29 mouse cellular contexts compared by ENCODE assay signal in the genomic region with DNA sequence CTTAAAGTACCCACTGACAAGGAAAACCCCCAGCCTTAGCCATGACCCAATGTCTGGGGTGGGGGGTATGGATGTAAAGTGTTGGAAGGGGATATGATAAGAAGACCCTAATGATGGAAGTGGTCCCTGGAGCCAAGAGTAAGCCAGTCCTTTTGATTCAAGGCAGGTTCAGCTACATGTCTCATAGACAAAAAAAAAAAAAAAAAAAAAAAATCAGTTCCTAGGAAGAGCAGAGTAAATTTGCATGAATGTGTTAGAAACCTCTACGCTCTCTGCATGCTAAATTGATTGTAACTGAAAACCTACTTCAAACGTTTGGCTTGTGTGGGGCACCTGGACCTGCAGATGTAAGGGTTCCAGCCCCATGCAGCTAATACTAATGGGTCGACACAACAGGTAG. TPM values are rescaled to one million over a fixed set of nuclear protein-coding genes. Genes with fewer than 3 reads are reported as not detected.
A peak's percentile ranks its signal among the peaks of the same experiment; 100 is the strongest.
DNase-seq lines count a peak whose midpoint lies in the region; ATAC-seq and TF ChIP-seq lines count a peak whose summit lies in the region.
"Had no signal": no experiment of that assay in that cellular context is flagged by ENCODE, and none has a peak within 500 bp of the region (broad histone marks: within the 10 kb centered on the region; RNA-seq: fewer than 3 reads in every experiment).

No protein-coding gene starts in this region.

- DNase-seq in liver, adult 2 months (ENCODE audit: extremely low read depth, low read depth, low spot score), result no peak
- DNase-seq in CH12.LX (ENCODE audit: extremely low read depth) (no peak), MEL (ENCODE audit: low read depth, low spot score) (no peak)
- DNase-seq in adrenal gland, postnatal 10 days, result no peak
- DNase-seq: adrenal gland, postnatal 14 days; cerebellum, adult 11-12 months; cerebellum, adult 8-10 months; cerebellum, postnatal 10 days; cerebellum, postnatal 36 days; embryo, embryonic 11 days; gastrocnemius, postnatal 25 days; heart, adult 18-20 months; heart, postnatal 14 days; heart, postnatal 4 days had no signal

- peak overlapping the region; percentile 22; the same call in 1 of the 2 replicates for H3K9ac ChIP-seq in liver, adult 2 months (ENCODE audit: low read depth, low read length)
- no peak overlapping the region for H3K9ac ChIP-seq in liver, embryonic 12.5 days
- H3K9ac ChIP-seq in CH12.LX (ENCODE audit: insufficient read depth, low read depth), result no peak overlapping the region
- no peak overlapping the region for H3K9ac ChIP-seq in MEL (ENCODE audit: control insufficient read depth, low read depth, low read length, poor library complexity, severe bottlenecking)
- no peak overlapping the region for H3K9ac ChIP-seq in heart, embryonic 12.5 days
- H3K9ac ChIP-seq: embryonic facial prominence, embryonic 13.5 days; forebrain, embryonic 12.5 days; forebrain, embryonic 15.5 days; heart, embryonic 13.5 days; hindbrain, embryonic 14.5 days had no signal

- in situ Hi-C loops in CH12.LX (cut with MboI; ENCODE audit: low pct_ligation_motif_present, low pct_unique_long_range_greater_than_20kb, low sequenced_read_pairs), result no loop called here

- TF ChIP-seq RAD21 in CH12.LX (IDR thresholded peaks at IDR 0.05; ENCODE audit: low read depth, low read length), result no peak
- no peak for TF ChIP-seq RAD21 in MEL (IDR thresholded peaks at IDR 0.05; ENCODE audit: low read depth, low read length)

- TF ChIP-seq EP300 in CH12.LX (IDR thresholded peaks at IDR 0.05; ENCODE audit: low read length), result peak; percentile 47; the same call in 1 of the 2 replicates
- TF ChIP-seq EP300 in MEL (IDR thresholded peaks at IDR 0.05; ENCODE audit: low read depth in 1 of 2, low read length in 2 of 2), result no peak

- peaks cover 9% of the 10 kb centered on the region; the same call in 1 of the 2 replicates for H3K36me3 ChIP-seq in liver, adult 2 months (ENCODE audit: control insufficient read depth, insufficient read depth, low read length)
- no peaks in the 10 kb centered on the region for H3K36me3 ChIP-seq in liver, embryonic 12.5 days
- no peaks in the 10 kb centered on the region for H3K36me3 ChIP-seq in CH12.LX (replicated peaks in 1 of 2; ENCODE audit: control insufficient read depth in 1 of 2, insufficient read depth in 1 of 2, low read length in 1 of 2)
- no peaks in the 10 kb centered on the region for H3K36me3 ChIP-seq in MEL (ENCODE audit: control insufficient read depth in 1 of 2, insufficient read depth in 2 of 2, low read length in 2 of 2)
- H3K36me3 ChIP-seq in heart, embryonic 12.5 days, result no peaks in the 10 kb centered on the region
- H3K36me3 ChIP-seq: embryonic facial prominence, embryonic 10.5 days; embryonic facial prominence, embryonic 13.5 days; forebrain, embryonic 12.5 days; forebrain, embryonic 15.5 days; heart, embryonic 13.5 days had no signal

- no peak for TF ChIP-seq CTCF in liver, adult 2 months (IDR thresholded peaks at IDR 0.05; ENCODE audit: low read depth, low read length)
- TF ChIP-seq CTCF in CH12.LX (conservative IDR thresholded peaks at IDR 0.05 in 1 of 2, IDR thresholded peaks at IDR 0.05 in 1 of 2; ENCODE audit: low read depth in 2 of 2, low read length in 2 of 2) (no peak), MEL (IDR thresholded peaks at IDR 0.05 in 2 of 3, conservative IDR thresholded peaks at IDR 0.05 in 1 of 3; ENCODE audit: control insufficient read depth in 1 of 3, insufficient read depth in 1 of 3, low read depth in 2 of 3, low read length in 3 of 3, poor library complexity in 1 of 3, severe bottlenecking in 1 of 3) (no peak)

- H3K9me3 ChIP-seq in liver, embryonic 12.5 days (replicated peaks), result 0 out of 2 replicates have a peak, but pooled peaks cover 5% of the 10 kb centered on the region
- peaks cover 5% of the 10 kb centered on the region for H3K9me3 ChIP-seq in CH12.LX (replicated peaks; ENCODE audit: low read length)
- no peaks in the 10 kb centered on the region for H3K9me3 ChIP-seq in MEL (replicated peaks; ENCODE audit: insufficient read depth, low read length)
- no peaks in the 10 kb centered on the region for H3K9me3 ChIP-seq in heart, embryonic 12.5 days (replicated peaks)
- H3K9me3 ChIP-seq: embryonic facial prominence, embryonic 10.5 days; embryonic facial prominence, embryonic 13.5 days; forebrain, embryonic 15.5 days had no signal

- dilution Hi-C loops in CH12.LX (cut with MboI; ENCODE audit: extremely low pct_ligation_motif_present, extremely low pct_unique_long_range_greater_than_20kb, low sequenced_read_pairs), result no loop called here

- H3K4me2 ChIP-seq in liver, embryonic 12.5 days, result no peak overlapping the region
- peak overlapping the region; percentile 40; the same call in 1 of the 2 replicates for H3K4me2 ChIP-seq in CH12.LX (ENCODE audit: insufficient read depth, low read depth, poor library complexity, severe bottlenecking)
- H3K4me2 ChIP-seq in heart, embryonic 12.5 days, result no peak overlapping the region
- H3K4me2 ChIP-seq: embryonic facial prominence, embryonic 13.5 days; forebrain, embryonic 12.5 days; forebrain, embryonic 15.5 days; heart, embryonic 13.5 days; hindbrain, embryonic 14.5 days had no signal

- H3K79me2 ChIP-seq in liver, adult 2 months (ENCODE audit: control insufficient read depth, insufficient read depth, low read length), result peaks cover 35% of the 10 kb centered on the region; the same call in 1 of the 2 replicates
- H3K79me2 ChIP-seq in CH12.LX (replicated peaks; ENCODE audit: control insufficient read depth, extremely low read depth, insufficient read depth, poor library complexity, severe bottlenecking) (no peaks in the 10 kb centered on the region), MEL (ENCODE audit: control insufficient read depth, insufficient read depth, low read length, poor library complexity) (no peaks in the 10 kb centered on the region)

- WGBS in liver, adult 2 months, result 31% methylated on average over 3 of the region's 3 CpGs
- WGBS in liver, embryonic 12.5 days (ENCODE audit: insufficient replicate concordance), result 44% methylated on average over 3 of the region's 3 CpGs
- 52% methylated on average over 3 of the region's 3 CpGs for WGBS in heart, embryonic 12.5 days

- H3K4me1 ChIP-seq in liver, adult 2 months (ENCODE audit: control insufficient read depth, insufficient read depth, low read length), result peaks cover 35% of the 10 kb centered on the region
- H3K4me1 ChIP-seq in liver, embryonic 12.5 days, result no peaks in the 10 kb centered on the region
- H3K4me1 ChIP-seq in CH12.LX (ENCODE audit: control insufficient read depth in 1 of 2, insufficient read depth in 2 of 2), result peaks cover 23 to 48% of the 10 kb centered on the region in 2 experiments
- peaks cover 0 to 3% of the 10 kb centered on the region in 2 experiments; a peak in 1 of 4 replicates for H3K4me1 ChIP-seq in MEL (ENCODE audit: control insufficient read depth in 1 of 2, insufficient read depth in 2 of 2, low read length in 2 of 2)
- no peaks in the 10 kb centered on the region for H3K4me1 ChIP-seq in heart, embryonic 12.5 days (replicated peaks)
- H3K4me1 ChIP-seq: embryonic facial prominence, embryonic 13.5 days; forebrain, embryonic 12.5 days; forebrain, embryonic 15.5 days had no signal

- H3K27ac ChIP-seq in liver, adult 2 months (replicated peaks; ENCODE audit: insufficient read depth, low read depth, low read length), result peak overlapping the region; percentile 78; the same call in 1 of the 2 replicates
- no peak overlapping the region for H3K27ac ChIP-seq in liver, embryonic 12.5 days
- H3K27ac ChIP-seq in CH12.LX (ENCODE audit: insufficient read depth, low read depth) (no peak overlapping the region), MEL (ENCODE audit: control insufficient read depth, low read depth, low read length) (no peak overlapping the region)
- no peak overlapping the region for H3K27ac ChIP-seq in heart, embryonic 12.5 days (ENCODE audit: poor library complexity, severe bottlenecking)
- H3K27ac ChIP-seq: embryonic facial prominence, embryonic 10.5 days; embryonic facial prominence, embryonic 13.5 days; forebrain, embryonic 12.5 days; forebrain, embryonic 15.5 days; heart, embryonic 13.5 days; hindbrain, embryonic 14.5 days; hindbrain, postnatal 0 days had no signal

- ATAC-seq in liver, embryonic 12.5 days, result no peak
- no peak for ATAC-seq in heart, embryonic 12.5 days (ENCODE audit: insufficient number of reproducible peaks, low FRiP score)
- ATAC-seq: CD4-positive, CD25-positive, alpha-beta regulatory T cell, adult 4 months; forebrain, embryonic 15.5 days; hindbrain, postnatal 0 days; Patski had no signal

- H3K27me3 ChIP-seq in liver, adult 2 months (ENCODE audit: control insufficient read depth, insufficient read depth, low read length), result no peaks in the 10 kb centered on the region
- peaks cover 5% of the 10 kb centered on the region; the same call in 1 of the 2 replicates for H3K27me3 ChIP-seq in liver, embryonic 12.5 days (replicated peaks)
- H3K27me3 ChIP-seq in CH12.LX (replicated peaks) (no peaks in the 10 kb centered on the region), MEL (ENCODE audit: control insufficient read depth in 1 of 2, insufficient read depth in 2 of 2, low read length in 2 of 2) (no peaks in the 10 kb centered on the region; a peak in 1 of 4 replicates)
- H3K27me3 ChIP-seq in heart, embryonic 12.5 days (replicated peaks), result no peaks in the 10 kb centered on the region
- H3K27me3 ChIP-seq: embryonic facial prominence, embryonic 13.5 days; forebrain, embryonic 12.5 days; forebrain, embryonic 15.5 days; Patski had no signal

- no peak for TF ChIP-seq POLR2A in liver, adult 2 months (IDR thresholded peaks at IDR 0.05; ENCODE audit: extremely low read depth, insufficient read depth, low read length)
- no peak for TF ChIP-seq POLR2A in CH12.LX (IDR thresholded peaks at IDR 0.05; ENCODE audit: low read depth, low read length)
- TF ChIP-seq POLR2A in MEL (IDR thresholded peaks at IDR 0.05; ENCODE audit: control insufficient read depth in 1 of 2, insufficient read depth in 1 of 2, low read depth in 1 of 2, low read length in 2 of 2, poor library complexity in 1 of 2), result no peak

- no peak overlapping the region for H3K4me3 ChIP-seq in liver, adult 2 months (ENCODE audit: insufficient read depth, low read depth, low read length)
- no peak overlapping the region for H3K4me3 ChIP-seq in liver, embryonic 12.5 days
- H3K4me3 ChIP-seq in CH12.LX (replicated peaks in 1 of 3; ENCODE audit: low read depth in 2 of 3, low read length in 2 of 3, poor library complexity in 1 of 3) (no peak overlapping the region), MEL (ENCODE audit: control insufficient read depth in 1 of 2, insufficient read depth in 1 of 2, low read depth in 2 of 2, low read length in 2 of 2) (no peak overlapping the region)
- no peak overlapping the region for H3K4me3 ChIP-seq in heart, embryonic 12.5 days
- H3K4me3 ChIP-seq: embryonic facial prominence, embryonic 10.5 days; embryonic facial prominence, embryonic 13.5 days; erythroblast, embryonic 14.5 days; forebrain, embryonic 12.5 days; forebrain, embryonic 15.5 days; heart, embryonic 13.5 days had no signal

RNA-seq across cellular contexts. Expression of gene Cidec, which starts 3.8 kb away (rescaled TPM):
- total RNA-seq in liver, adult 2 months (2014; rRNA removed), result 0.92 and 1.5 TPM in 2 replicates
- 1.1 and 1.5 TPM in 2 replicates for polyA plus RNA-seq in liver, adult 2 months (2012; rRNA removed)
- not detected in 2 replicates for polyA plus RNA-seq in liver, embryonic 12.5 days (2016; fragmentation: Nextera tagmentation; extraction: Ambion mirVana)
- 0.17 TPM in 1 of 2 replicates, not detected in the other for total RNA-seq in CH12.LX (2012; rRNA removed)
- not detected in 2 replicates for total RNA-seq in CH12.LX (2014; rRNA removed)
- polyA plus RNA-seq in CH12.LX (2012; ENCODE audit: insufficient read length, low read depth), result 0.14 TPM in 1 of 2 replicates, not detected in the other
- total RNA-seq in MEL (2012; rRNA removed), result not detected in 2 replicates
- not detected for polyA plus RNA-seq in MEL (2012; ENCODE audit: insufficient read depth in 1 of 2, insufficient read length in 2 of 2, low read depth in 1 of 2, low replicate concordance in 2 of 2, missing spikeins in 1 of 2)
- not detected in 2 replicates for polyA plus RNA-seq in heart, embryonic 12.5 days (2016; fragmentation: Nextera tagmentation; extraction: Ambion mirVana)
- total RNA-seq in adrenal gland, postnatal 10 days (2021), result 100 to 1,000 TPM; 397 to 418 TPM
- total RNA-seq: hindbrain, postnatal 0 days had no signal
- polyA plus RNA-seq: C2C12; CD4-positive, CD25-positive, alpha-beta regulatory T cell, adult 4 months; cortical plate, adult 2 months; embryonic facial prominence, embryonic 10.5 days; embryonic facial prominence, embryonic 13.5 days; erythroblast, embryonic 14.5 days; forebrain, embryonic 12.5 days; forebrain, embryonic 15.5 days; heart, embryonic 13.5 days; hindbrain, embryonic 11.5 days; hindbrain, embryonic 14.5 days; hindbrain, postnatal 0 days; Patski had no signal

RNA-seq across cellular contexts. Expression of gene Jagn1, which starts 10.6 kb away (rescaled TPM):
- total RNA-seq in liver, adult 2 months (2014; rRNA removed), result 20.2 and 26.6 TPM in 2 replicates
- 59.1 and 61.5 TPM in 2 replicates for polyA plus RNA-seq in liver, adult 2 months (2012; rRNA removed)
- polyA plus RNA-seq in liver, embryonic 12.5 days (2016; fragmentation: Nextera tagmentation; extraction: Ambion mirVana), result 56.0 and 57.1 TPM in 2 replicates
- total RNA-seq in CH12.LX (2012; rRNA removed) (69.2 and 83.9 TPM in 2 replicates), CH12.LX (2014; rRNA removed) (90.4 and 106 TPM in 2 replicates), MEL (2012; rRNA removed) (82.8 and 95.6 TPM in 2 replicates)
- polyA plus RNA-seq in CH12.LX (2012; ENCODE audit: insufficient read length, low read depth) (88.3 and 103 TPM in 2 replicates), MEL (2012; ENCODE audit: insufficient read depth in 1 of 2, insufficient read length in 2 of 2, low read depth in 1 of 2, low replicate concordance in 2 of 2, missing spikeins in 1 of 2) (10 to 100 TPM in 1 of 2 experiments, not detected in 1; 80.6 TPM)
- 58.5 and 61.1 TPM in 2 replicates for polyA plus RNA-seq in heart, embryonic 12.5 days (2016; fragmentation: Nextera tagmentation; extraction: Ambion mirVana)
- total RNA-seq in adrenal gland, postnatal 10 days (2021), result 10 to 100 TPM; 47.6 to 48.4 TPM

RNA-seq across cellular contexts. Expression of gene Rpusd3, which starts 12.7 kb away (rescaled TPM):
- total RNA-seq in liver, adult 2 months (2014; rRNA removed), result 14.2 and 17.2 TPM in 2 replicates
- polyA plus RNA-seq in liver, adult 2 months (2012; rRNA removed), result 106 and 118 TPM in 2 replicates
- polyA plus RNA-seq in liver, embryonic 12.5 days (2016; fragmentation: Nextera tagmentation; extraction: Ambion mirVana), result 19.8 and 22.2 TPM in 2 replicates
- total RNA-seq in CH12.LX (2012; rRNA removed), result 26.3 and 28.6 TPM in 2 replicates
- total RNA-seq in CH12.LX (2014; rRNA removed), result 18.8 and 22.1 TPM in 2 replicates
- 18.5 and 26.5 TPM in 2 replicates for polyA plus RNA-seq in CH12.LX (2012; ENCODE audit: insufficient read length, low read depth)
- 24.8 and 29.4 TPM in 2 replicates for total RNA-seq in MEL (2012; rRNA removed)
- 10 to 100 TPM in 1 of 2 experiments, not detected in 1; 34.1 TPM for polyA plus RNA-seq in MEL (2012; ENCODE audit: insufficient read depth in 1 of 2, insufficient read length in 2 of 2, low read depth in 1 of 2, low replicate concordance in 2 of 2, missing spikeins in 1 of 2)
- 15.2 and 16.0 TPM in 2 replicates for polyA plus RNA-seq in heart, embryonic 12.5 days (2016; fragmentation: Nextera tagmentation; extraction: Ambion mirVana)
- total RNA-seq in adrenal gland, postnatal 10 days (2021), result 10 to 100 TPM; 16.4 to 24.4 TPM

RNA-seq across cellular contexts. Expression of gene Il17re, which starts 26.5 kb away (rescaled TPM):
- total RNA-seq in liver, adult 2 months (2014; rRNA removed), result 0.46 TPM in 1 of 2 replicates, not detected in the other
- polyA plus RNA-seq in liver, adult 2 months (2012; rRNA removed), result 0.26 TPM in 2 replicates
- 0.36 and 0.41 TPM in 2 replicates for polyA plus RNA-seq in liver, embryonic 12.5 days (2016; fragmentation: Nextera tagmentation; extraction: Ambion mirVana)
- total RNA-seq in CH12.LX (2012; rRNA removed), result 0.13 TPM in 1 of 2 replicates, not detected in the other
- total RNA-seq in CH12.LX (2014; rRNA removed), result not detected in 2 replicates
- polyA plus RNA-seq in CH12.LX (2012; ENCODE audit: insufficient read length, low read depth), result 0.13 TPM in 1 of 2 replicates, not detected in the other
- total RNA-seq in MEL (2012; rRNA removed), result 0.13 TPM in 1 of 2 replicates, not detected in the other
- polyA plus RNA-seq in MEL (2012; ENCODE audit: insufficient read depth in 1 of 2, insufficient read length in 2 of 2, low read depth in 1 of 2, low replicate concordance in 2 of 2, missing spikeins in 1 of 2), result not detected
- polyA plus RNA-seq in heart, embryonic 12.5 days (2016; fragmentation: Nextera tagmentation; extraction: Ambion mirVana), result 0.94 and 1.3 TPM in 2 replicates
- total RNA-seq in adrenal gland, postnatal 10 days (2021), result 1 to 10 TPM; 1.1 to 1.5 TPM
- polyA plus RNA-seq: C2C12; erythroblast, embryonic 14.5 days; forebrain, embryonic 15.5 days had no signal

RNA-seq across cellular contexts. Expression of gene Il17rc, which starts 39.4 kb away (rescaled TPM):
- total RNA-seq in liver, adult 2 months (2014; rRNA removed), result 27.8 and 32.6 TPM in 2 replicates
- polyA plus RNA-seq in liver, adult 2 months (2012; rRNA removed), result 79.2 and 87.5 TPM in 2 replicates
- polyA plus RNA-seq in liver, embryonic 12.5 days (2016; fragmentation: Nextera tagmentation; extraction: Ambion mirVana), result 4.7 and 5.1 TPM in 2 replicates
- total RNA-seq in CH12.LX (2012; rRNA removed) (not detected in 2 replicates), CH12.LX (2014; rRNA removed) (not detected in 2 replicates), MEL (2012; rRNA removed) (0.52 and 1.2 TPM in 2 replicates)
- polyA plus RNA-seq in CH12.LX (2012; ENCODE audit: insufficient read length, low read depth) (not detected in 2 replicates), MEL (2012; ENCODE audit: insufficient read depth in 1 of 2, insufficient read length in 2 of 2, low read depth in 1 of 2, low replicate concordance in 2 of 2, missing spikeins in 1 of 2) (1 to 10 TPM in 1 of 2 experiments, not detected in 1; 1.8 TPM)
- 4.5 and 4.7 TPM in 2 replicates for polyA plus RNA-seq in heart, embryonic 12.5 days (2016; fragmentation: Nextera tagmentation; extraction: Ambion mirVana)
- total RNA-seq in adrenal gland, postnatal 10 days (2021), result 10 to 100 TPM; 22.6 to 25.0 TPM
- polyA plus RNA-seq: CD4-positive, CD25-positive, alpha-beta regulatory T cell, adult 4 months; erythroblast, embryonic 14.5 days had no signal
